Mouse (Mus musculus): ENCODE results near the gene Ptgis. TPM values are rescaled to one million over a fixed set of nuclear protein-coding genes. Genes with fewer than 3 reads are reported as not detected.

The Ptgis gene
- polyA plus RNA-seq, 1 experiment from 2014 or later, result 1.4 TPM

GRCm38 (mm10) chr2:167163600-167163999, 76.8 kb downstream of the Ptgis start:
- ATAC-seq (ENCODE audit: low read depth) (no peak), DNase-seq (no peak)
- Histone ChIP-seq H3K27me3 (no peaks in the 10 kb centered on the region), H3K27ac (no peak overlapping the region), H3K36me3 (no peaks in the 10 kb centered on the region), H3K9me3 (replicated peaks) (no peaks in the 10 kb centered on the region), H3K9ac (no peak overlapping the region), H3K4me2 (no peak overlapping the region), H3K4me1 (replicated peaks) (no peaks in the 10 kb centered on the region), H3K4me3 (replicated peaks) (no peak overlapping the region)
- 71% methylated on average over 9 of the region's 9 CpGs for WGBS (ENCODE audit: insufficient replicate concordance)

DNA sequence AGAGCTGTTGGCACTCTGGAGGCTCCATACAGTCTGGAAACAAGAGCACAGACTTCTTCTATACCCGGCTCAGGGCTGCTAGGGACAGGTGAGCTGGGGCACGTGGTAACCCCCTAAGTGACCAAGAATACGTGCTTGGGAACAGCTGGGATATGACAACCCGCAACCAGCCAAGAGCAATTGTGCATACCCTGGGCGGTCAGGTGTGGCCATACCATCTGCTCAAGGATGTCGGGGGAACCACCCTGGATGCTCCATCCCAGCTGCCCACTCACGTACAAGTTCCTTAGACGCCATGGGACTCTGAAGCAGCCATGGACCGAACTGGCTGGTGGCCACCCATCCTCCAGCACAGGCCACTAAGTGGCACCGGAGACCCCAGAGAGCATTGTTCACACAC, 77.3 kb downstream of the Ptgis start:
- Histone ChIP-seq H3K36me3 (no peaks in the 10 kb centered on the region), H3K27me3 (no peaks in the 10 kb centered on the region), H3K27ac (no peak overlapping the region), H3K9ac (no peak overlapping the region), H3K4me2 (no peak overlapping the region), H3K9me3 (replicated peaks) (no peaks in the 10 kb centered on the region), H3K4me1 (replicated peaks) (no peaks in the 10 kb centered on the region), H3K4me3 (replicated peaks) (no peak overlapping the region)
- DNase-seq (no peak), ATAC-seq (ENCODE audit: low read depth) (no peak)
- WGBS (ENCODE audit: insufficient replicate concordance), result 78% methylated on average over 10 of the region's 10 CpGs

GRCm38 (mm10) chr2:167162516-167163021, 77.8 kb downstream of the Ptgis start:
- ATAC-seq (ENCODE audit: low read depth) (no peak), DNase-seq (no peak)
- Histone ChIP-seq H3K36me3 (no peaks in the 10 kb centered on the region), H3K9me3 (replicated peaks) (no peaks in the 10 kb centered on the region), H3K4me3 (replicated peaks) (no peak overlapping the region), H3K4me2 (no peak overlapping the region), H3K27ac (no peak overlapping the region), H3K4me1 (replicated peaks) (no peaks in the 10 kb centered on the region), H3K27me3 (no peaks in the 10 kb centered on the region), H3K9ac (no peak overlapping the region)
- WGBS (ENCODE audit: insufficient replicate concordance), result 64% methylated on average over 10 of the region's 10 CpGs

GRCm38 (mm10) chr2:167159721-167160120, 80.7 kb downstream of the Ptgis start:
- no peak for ATAC-seq (ENCODE audit: low read depth)
- Histone ChIP-seq H3K9me3 (replicated peaks) (no peaks in the 10 kb centered on the region), H3K9ac (no peak overlapping the region), H3K4me3 (replicated peaks) (no peak overlapping the region), H3K4me1 (replicated peaks) (no peaks in the 10 kb centered on the region), H3K36me3 (no peaks in the 10 kb centered on the region), H3K27me3 (0 out of 2 replicates have a peak, but pooled peaks cover 9% of the 10 kb centered on the region), H3K27ac (no peak overlapping the region), H3K4me2 (no peak overlapping the region)
- no peak for DNase-seq
- 69% methylated on average over 4 of the region's 4 CpGs for WGBS (ENCODE audit: insufficient replicate concordance)

DNA sequence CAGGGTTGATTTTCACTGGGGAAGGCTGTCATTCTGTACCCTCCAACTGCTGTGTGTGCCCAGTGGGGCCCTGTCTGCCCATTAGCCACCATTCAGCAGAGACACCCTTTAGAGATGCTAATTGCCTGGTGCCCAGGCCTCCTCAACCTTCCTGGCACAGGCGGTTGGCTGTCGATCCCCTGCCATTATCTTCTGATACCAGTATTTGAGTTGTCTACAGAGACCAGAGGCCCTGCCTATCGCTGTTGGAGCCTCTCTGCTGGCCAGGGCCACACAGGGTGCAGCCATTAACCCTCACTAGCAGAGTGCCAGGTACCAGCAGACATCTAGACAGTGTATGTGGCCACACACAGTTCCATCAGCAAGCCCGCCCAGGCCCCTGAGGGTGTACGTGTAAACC, 81.6 kb downstream of the Ptgis start:
- Histone ChIP-seq H3K36me3 (no peaks in the 10 kb centered on the region), H3K9ac (no peak overlapping the region), H3K4me1 (replicated peaks) (no peaks in the 10 kb centered on the region; the same call in 1 of the 2 replicates), H3K27ac (no peak overlapping the region), H3K27me3 (peaks cover 15% of the 10 kb centered on the region), H3K4me3 (replicated peaks) (no peak overlapping the region), H3K4me2 (no peak overlapping the region), H3K9me3 (replicated peaks) (no peaks in the 10 kb centered on the region)
- DNase-seq, result no peak
- no peak for ATAC-seq (ENCODE audit: low read depth)
- WGBS (ENCODE audit: insufficient replicate concordance), result 61% methylated on average over 5 of the region's 5 CpGs

DNA sequence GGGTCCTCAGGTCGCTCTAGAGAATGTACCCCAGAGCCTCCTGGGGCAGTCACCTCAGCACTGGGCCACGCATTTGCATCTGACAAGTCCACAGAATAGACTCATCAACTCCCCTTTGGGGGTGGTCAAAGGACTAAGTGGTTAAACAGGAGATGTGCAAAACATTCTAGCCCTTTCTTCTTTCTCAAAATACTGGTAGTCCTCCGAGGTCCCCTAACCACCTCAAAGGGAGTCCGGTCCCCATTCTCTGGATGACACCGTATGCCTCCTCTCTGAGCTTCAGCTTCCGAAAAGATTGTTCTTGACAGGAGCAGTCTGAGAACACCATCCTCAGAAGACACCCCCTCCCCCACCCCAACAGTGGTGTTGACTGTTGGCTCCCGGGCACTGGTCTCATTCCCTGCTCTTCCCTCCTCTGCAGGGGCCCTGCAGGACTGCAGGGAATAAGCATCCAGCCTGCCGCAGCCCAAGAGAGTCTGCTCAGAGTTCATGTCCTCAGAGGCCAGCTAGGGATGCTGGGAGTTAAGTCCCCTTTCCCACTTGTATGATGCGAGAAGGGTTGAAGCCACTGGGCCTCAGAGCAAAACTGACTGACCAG, 84.2 kb downstream of the Ptgis start:
- DNase-seq (no peak), ATAC-seq (ENCODE audit: low read depth) (no peak)
- Histone ChIP-seq H3K36me3 (no peaks in the 10 kb centered on the region), H3K9ac (no peak overlapping the region), H3K4me3 (replicated peaks) (no peak overlapping the region), H3K27me3 (peaks cover 23% of the 10 kb centered on the region), H3K4me2 (no peak overlapping the region), H3K27ac (no peak overlapping the region), H3K4me1 (replicated peaks) (no peaks in the 10 kb centered on the region; the same call in 1 of the 2 replicates), H3K9me3 (replicated peaks) (no peaks in the 10 kb centered on the region)
- 49% methylated on average over 9 of the region's 9 CpGs for WGBS (ENCODE audit: insufficient replicate concordance)

- Histone ChIP-seq H3K9ac (no peak overlapping the region), H3K4me1 (replicated peaks) (no peaks in the 10 kb centered on the region; the same call in 1 of the 2 replicates), H3K36me3 (no peaks in the 10 kb centered on the region), H3K9me3 (replicated peaks) (no peaks in the 10 kb centered on the region), H3K27me3 (peaks cover 23% of the 10 kb centered on the region), H3K4me3 (replicated peaks) (no peak overlapping the region), H3K27ac (no peak overlapping the region), H3K4me2 (no peak overlapping the region)
- DNase-seq (no peak), ATAC-seq (ENCODE audit: low read depth) (no peak)
- 45% methylated on average over 4 of the region's 4 CpGs for WGBS (ENCODE audit: insufficient replicate concordance)
These were observed 84.8 kb downstream of the Ptgis start for GRCm38 (mm10) chr2:167155541-167155973.

DNA sequence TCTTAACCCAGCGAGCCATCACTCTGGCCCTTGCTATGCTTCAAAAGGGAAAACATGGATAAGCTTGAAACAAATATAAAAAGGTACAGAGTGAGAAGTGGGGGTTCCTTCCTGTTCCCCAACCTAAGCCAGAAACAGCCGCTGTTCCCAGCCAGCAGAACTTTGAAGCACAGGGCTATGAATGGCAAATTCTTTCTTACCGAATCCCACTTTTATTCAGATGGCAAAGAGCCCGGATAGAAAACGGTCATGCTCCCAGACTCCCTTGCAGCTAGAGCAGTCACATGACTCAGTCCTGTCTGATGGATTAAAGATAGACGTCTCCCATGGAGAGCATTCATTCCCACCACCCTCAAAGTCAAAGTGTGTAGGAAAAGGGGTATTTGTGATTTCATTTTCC, 89.5 kb downstream of the Ptgis start:
- 72% methylated on average over 6 of the region's 6 CpGs for WGBS (ENCODE audit: insufficient replicate concordance)
- Histone ChIP-seq H3K9ac (no peak overlapping the region), H3K36me3 (no peaks in the 10 kb centered on the region), H3K4me2 (no peak overlapping the region), H3K9me3 (replicated peaks) (no peaks in the 10 kb centered on the region), H3K4me3 (replicated peaks) (no peak overlapping the region), H3K27me3 (peaks cover 28% of the 10 kb centered on the region), H3K27ac (no peak overlapping the region), H3K4me1 (replicated peaks) (peaks cover 7% of the 10 kb centered on the region)
- ATAC-seq (ENCODE audit: low read depth) (no peak), DNase-seq (no peak)

- Histone ChIP-seq H3K27me3 (peaks cover 28% of the 10 kb centered on the region), H3K4me3 (replicated peaks) (no peak overlapping the region), H3K27ac (no peak overlapping the region), H3K4me1 (replicated peaks) (peaks cover 11% of the 10 kb centered on the region), H3K4me2 (no peak overlapping the region), H3K36me3 (no peaks in the 10 kb centered on the region), H3K9ac (no peak overlapping the region), H3K9me3 (replicated peaks) (no peaks in the 10 kb centered on the region)
- 75% methylated on average over 7 of the region's 7 CpGs for WGBS (ENCODE audit: insufficient replicate concordance)
- ATAC-seq (ENCODE audit: low read depth) (no peak), DNase-seq (no peak)
These were observed 90.3 kb downstream of the Ptgis start for GRCm38 (mm10) chr2:167150135-167150534.

GRCm38 (mm10) chr2:167149035-167149434, 91.4 kb downstream of the Ptgis start:
- H3K9ac ChIP-seq, result no peak overlapping the region
- no peaks in the 10 kb centered on the region for H3K36me3 ChIP-seq
- peaks cover 13% of the 10 kb centered on the region; the same call in 1 of the 2 replicates for H3K4me1 ChIP-seq (replicated peaks)
- H3K27ac ChIP-seq, result no peak overlapping the region
- H3K4me2 ChIP-seq, result no peak overlapping the region
- H3K9me3 ChIP-seq (replicated peaks), result no peaks in the 10 kb centered on the region
- peaks cover 35% of the 10 kb centered on the region for H3K27me3 ChIP-seq
- no peak for DNase-seq
- H3K4me3 ChIP-seq (replicated peaks), result no peak overlapping the region
- 66% methylated on average over 6 of the region's 6 CpGs for WGBS (ENCODE audit: insufficient replicate concordance)
- no peak for ATAC-seq (ENCODE audit: low read depth)

DNA sequence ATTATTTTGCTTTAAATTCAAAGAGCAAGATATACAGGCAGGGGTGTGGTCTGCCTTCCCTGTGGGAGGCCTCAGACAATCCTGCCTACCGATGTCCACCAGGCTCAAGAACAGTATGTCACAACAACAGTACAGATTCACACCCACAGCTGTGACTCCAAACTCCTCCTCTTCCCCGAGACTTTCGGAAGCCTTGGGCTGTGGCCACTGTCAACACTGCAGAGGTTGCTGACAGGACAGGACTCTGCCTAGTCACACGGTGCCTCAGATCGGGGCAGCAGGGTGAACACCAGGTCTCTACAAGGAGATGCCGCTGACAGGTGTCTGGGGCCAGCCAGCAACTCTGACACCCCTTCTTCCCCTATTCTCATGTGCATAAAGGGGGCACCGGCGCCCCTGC, 92.7 kb downstream of the Ptgis start:
- 66% methylated on average over 8 of the region's 8 CpGs for WGBS (ENCODE audit: insufficient replicate concordance)
- ATAC-seq (ENCODE audit: low read depth), result no peak; the same call in 1 of the 2 replicates

GRCm38 (mm10) chr2:167145904-167146303, 94.5 kb downstream of the Ptgis start:
- H3K9ac ChIP-seq, result no peak overlapping the region
- H3K27me3 ChIP-seq, result peaks cover 37% of the 10 kb centered on the region
- peaks cover 30% of the 10 kb centered on the region for H3K4me1 ChIP-seq (replicated peaks)
- H3K9me3 ChIP-seq (replicated peaks), result no peaks in the 10 kb centered on the region
- no peak overlapping the region for H3K27ac ChIP-seq
- ATAC-seq (ENCODE audit: low read depth), result no peak
- 38% methylated on average over 5 of the region's 5 CpGs for WGBS (ENCODE audit: insufficient replicate concordance)
- H3K4me3 ChIP-seq (replicated peaks), result no peak overlapping the region
- H3K36me3 ChIP-seq, result no peaks in the 10 kb centered on the region
- DNase-seq, result no peak
- H3K4me2 ChIP-seq, result no peak overlapping the region

More for the DNA sequence above, 92.7 kb downstream of the Ptgis start:
- no peak overlapping the region for H3K4me2 ChIP-seq
- DNase-seq, result no peak
- H3K27ac ChIP-seq, result no peak overlapping the region
- no peak overlapping the region for H3K9ac ChIP-seq
- peaks cover 14% of the 10 kb centered on the region for H3K4me1 ChIP-seq (replicated peaks)
- no peaks in the 10 kb centered on the region for H3K9me3 ChIP-seq (replicated peaks)
- no peaks in the 10 kb centered on the region for H3K36me3 ChIP-seq
- no peak overlapping the region for H3K4me3 ChIP-seq (replicated peaks)
- peaks cover 37% of the 10 kb centered on the region for H3K27me3 ChIP-seq
